ENCODE assay signal across 9 mouse cellular contexts in the genomic region with DNA sequence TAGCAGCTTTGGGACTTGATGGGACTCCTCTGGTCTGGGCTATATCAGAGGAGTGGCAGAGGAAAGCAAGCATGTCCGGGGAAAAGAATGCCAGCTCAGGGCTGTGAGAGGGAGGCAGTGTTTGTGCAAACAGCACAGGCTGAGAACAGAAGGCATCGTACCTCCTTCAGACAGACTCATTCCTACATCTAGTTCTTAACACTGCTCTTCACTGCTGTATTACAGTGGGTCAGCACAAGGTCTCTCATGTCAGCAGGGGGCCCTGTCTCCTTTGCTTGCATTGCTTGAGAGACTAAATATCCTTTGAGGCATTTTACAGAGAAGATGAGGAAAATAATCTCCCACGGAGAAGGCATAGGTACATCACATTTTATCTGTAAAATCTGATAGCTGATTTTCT.
A peak's percentile ranks its signal among the peaks of the same experiment; 100 is the strongest.
DNase-seq lines count a peak whose midpoint lies in the region; ATAC-seq and TF ChIP-seq lines count a peak whose summit lies in the region.
"Had no signal": no experiment of that assay in that cellular context is flagged by ENCODE, and none has a peak within 500 bp of the region (broad histone marks: within the 10 kb centered on the region; RNA-seq: fewer than 3 reads in every experiment).

No protein-coding gene starts in this region.

- no peaks in the 10 kb centered on the region for H3K27me3 ChIP-seq in forebrain, postnatal 0 days (ENCODE audit: insufficient read depth, low read length)
- H3K27me3 ChIP-seq in forebrain, embryonic 13.5 days: no peaks in the 10 kb centered on the region
- H3K27me3 ChIP-seq in midbrain, embryonic 13.5 days: no peaks in the 10 kb centered on the region

- WGBS in forebrain, postnatal 0 days: 34% methylated on average over 3 of the region's 3 CpGs
- 52% methylated on average over 3 of the region's 3 CpGs for WGBS in forebrain, embryonic 13.5 days
- WGBS in midbrain, embryonic 13.5 days: 33% methylated on average over 3 of the region's 3 CpGs

- H3K27ac ChIP-seq in forebrain, postnatal 0 days (ENCODE audit: low read depth, low read length): no peak overlapping the region
- H3K27ac ChIP-seq in forebrain, embryonic 13.5 days: no peak overlapping the region
- H3K27ac ChIP-seq in midbrain, embryonic 13.5 days: no peak overlapping the region
- H3K27ac ChIP-seq: liver, embryonic 14.5 days had no signal

- H3K4me3 ChIP-seq in forebrain, postnatal 0 days (ENCODE audit: low read depth, low read length): no peak overlapping the region
- no peak overlapping the region for H3K4me3 ChIP-seq in forebrain, embryonic 13.5 days
- H3K4me3 ChIP-seq in midbrain, embryonic 13.5 days (replicated peaks): no peak overlapping the region

- H3K9ac ChIP-seq in forebrain, postnatal 0 days: no peak overlapping the region
- no peak overlapping the region for H3K9ac ChIP-seq in forebrain, embryonic 13.5 days
- no peak overlapping the region for H3K9ac ChIP-seq in midbrain, embryonic 13.5 days (replicated peaks)
- H3K9ac ChIP-seq: liver, embryonic 14.5 days had no signal

- H3K4me1 ChIP-seq in forebrain, postnatal 0 days (ENCODE audit: insufficient read depth): no peaks in the 10 kb centered on the region
- H3K4me1 ChIP-seq in forebrain, embryonic 13.5 days: no peaks in the 10 kb centered on the region
- H3K4me1 ChIP-seq in midbrain, embryonic 13.5 days (replicated peaks): peaks cover 3% of the 10 kb centered on the region

- TF ChIP-seq CTCF in forebrain, postnatal 0 days (IDR thresholded peaks at IDR 0.05; ENCODE audit: low read depth): peak; percentile 35; the same call in 1 of the 2 replicates

- H3K9me3 ChIP-seq in forebrain, postnatal 0 days (ENCODE audit: low read length): no peaks in the 10 kb centered on the region
- no peaks in the 10 kb centered on the region for H3K9me3 ChIP-seq in forebrain, embryonic 13.5 days (replicated peaks)
- H3K9me3 ChIP-seq in midbrain, embryonic 13.5 days: no peaks in the 10 kb centered on the region

- no peaks in the 10 kb centered on the region for H3K36me3 ChIP-seq in forebrain, postnatal 0 days (ENCODE audit: insufficient read depth)
- no peaks in the 10 kb centered on the region for H3K36me3 ChIP-seq in forebrain, embryonic 13.5 days (ENCODE audit: poor library complexity, severe bottlenecking)
- H3K36me3 ChIP-seq in midbrain, embryonic 13.5 days: no peaks in the 10 kb centered on the region

- ATAC-seq in forebrain, postnatal 0 days: peak; percentile 55; the same call in 1 of the 2 replicates
- ATAC-seq in forebrain, embryonic 13.5 days: no peak
- peak; percentile 79 for ATAC-seq in midbrain, embryonic 13.5 days

- H3K4me2 ChIP-seq in forebrain, postnatal 0 days (ENCODE audit: low read depth): no peak overlapping the region
- H3K4me2 ChIP-seq in forebrain, embryonic 13.5 days: no peak overlapping the region
- H3K4me2 ChIP-seq in midbrain, embryonic 13.5 days (replicated peaks): no peak overlapping the region

- DNase-seq in forebrain, postnatal 0 days: peak; percentile 30
- peak; percentile 16 to 22 for DNase-seq in layer of hippocampus, postnatal 14 days (ENCODE audit: low spot score in 2 of 2)
- DNase-seq in layer of hippocampus, adult 9-11 months: no peak
- peak; percentile 8 for DNase-seq in NIH3T3 (ENCODE audit: low read depth)
- DNase-seq in ovary, postnatal 14 days (ENCODE audit: low spot score): no peak
- DNase-seq in spleen, postnatal 4 days (ENCODE audit: low spot score in 2 of 2): no peak

Comparison
In these comparisons a context has a peak if more than half of its experiments do, and no peak if none do; other contexts are left out.
1. DNase-seq: peak in forebrain, postnatal 0 days (single experiment), layer of hippocampus, postnatal 14 days (2 of 2) and NIH3T3 (single experiment); none in layer of hippocampus, adult 9-11 months (single experiment), ovary, postnatal 14 days (single experiment) and spleen, postnatal 4 days (0 of 2).